Mouse (Mus musculus) MEL (cell line): ENCODE measurements around the gene Idh3b. TPM values are rescaled to one million over a fixed set of nuclear protein-coding genes. Genes with fewer than 3 reads are reported as not detected.

Experiments used
- DNase-seq: peaks from one replicate; pipeline ENCODE4 v3.0.0; 2011; ENCODE audit warnings: low read depth, low spot score
- H3K27ac ChIP-seq: 2 replicates; pipeline ENCODE4 v1.5.1; 2012; ENCODE audit warnings: low read depth, mild to moderate bottlenecking, control low read depth, low read length, moderate library complexity; ENCODE audit not compliant: control insufficient read depth
- H3K27me3 ChIP-seq, 2 experiments: fragments of 150-350 bp in 1 of 2; sonication (generic) in 1 of 2; 2 replicates each; pipeline ENCODE4 v1.6.1; 2012; ENCODE audit warnings: low read length in 2 of 2, mild to moderate bottlenecking in 2 of 2, improper control_type of control experiment in 1 of 2, moderate library complexity in 1 of 2; ENCODE audit not compliant: insufficient read depth in 2 of 2, control insufficient read depth in 1 of 2
- H3K36me3 ChIP-seq, 2 experiments: 2 replicates each; pipeline ENCODE4 v1.6.1; 2012 to 2014; ENCODE audit warnings: low read length in 2 of 2, improper control_type of control experiment in 1 of 2, inconsistent platforms in 1 of 2, mild to moderate bottlenecking in 1 of 2; ENCODE audit not compliant: insufficient read depth in 2 of 2, control insufficient read depth in 1 of 2
- H3K4me1 ChIP-seq, 2 experiments: fragments of 150-350 bp in 1 of 2; sonication (generic) in 1 of 2; 2 replicates each; pipeline ENCODE4 v1.6.1; 2012; ENCODE audit warnings: low read length in 2 of 2, improper control_type of control experiment in 1 of 2, mild to moderate bottlenecking in 1 of 2; ENCODE audit not compliant: insufficient read depth in 2 of 2, control insufficient read depth in 1 of 2
- H3K4me3 ChIP-seq, 2 experiments: fragments of 150-350 bp in 1 of 2; sonication (generic) in 1 of 2; 2 replicates each; pipeline ENCODE4 v1.5.1; 2012; ENCODE audit warnings: low read depth in 2 of 2, low read length in 2 of 2, mild to moderate bottlenecking in 2 of 2, moderate library complexity in 2 of 2, control low read depth in 1 of 2, improper control_type of control experiment in 1 of 2; ENCODE audit not compliant: control insufficient read depth in 1 of 2, insufficient read depth in 1 of 2
- H3K79me2 ChIP-seq: 2 replicates; pipeline ENCODE4 v1.6.1; 2012; ENCODE audit warnings: mild to moderate bottlenecking, low read length, moderate library complexity; ENCODE audit not compliant: control insufficient read depth, poor library complexity, insufficient read depth
- H3K9ac ChIP-seq: 2 replicates; pipeline ENCODE4 v1.6.1; 2012; ENCODE audit warnings: low read depth, mild to moderate bottlenecking, control low read depth, low read length, moderate library complexity; ENCODE audit not compliant: control insufficient read depth, poor library complexity, severe bottlenecking
- H3K9me3 ChIP-seq: fragments of 150-350 bp; sonication (generic); replicated peaks from 2 replicates; pipeline ENCODE4 v1.6.1; 2012; ENCODE audit warnings: mild to moderate bottlenecking, low read length, improper control_type of control experiment, moderate library complexity; ENCODE audit not compliant: insufficient read depth
- BHLHE40 ChIP-seq: IDR thresholded peaks from 2 replicates; pipeline ENCODE4 v1.6.1; 2012; ENCODE audit warnings: low read depth, mild to moderate bottlenecking, inconsistent platforms, low read length, improper control_type of control experiment, borderline replicate concordance
- CHD1 ChIP-seq: IDR thresholded peaks from 2 replicates; pipeline ENCODE4 v1.6.1; 2012; ENCODE audit warnings: low read depth, mild to moderate bottlenecking, inconsistent platforms, low read length, improper control_type of control experiment
- CHD2 ChIP-seq: IDR thresholded peaks from 2 replicates; pipeline ENCODE4 v1.6.1; 2011; ENCODE audit warnings: low read length, improper control_type of control experiment
- CTCF ChIP-seq, 3 experiments: IDR thresholded peaks in 2 of 3; conservative IDR thresholded peaks in 1 of 3; 2 replicates each; pipeline ENCODE4 v1.5.1; 2011 to 2012; ENCODE audit warnings: low read length in 3 of 3, low read depth in 2 of 3, mild to moderate bottlenecking in 2 of 3, improper control_type of control experiment in 1 of 3, inconsistent platforms in 1 of 3, mixed read lengths in 1 of 3, moderate library complexity in 1 of 3; ENCODE audit not compliant: control insufficient read depth in 1 of 3, insufficient read depth in 1 of 3, poor library complexity in 1 of 3, severe bottlenecking in 1 of 3
- E2F4 ChIP-seq: IDR thresholded peaks from 2 replicates; pipeline ENCODE4 v1.6.1; 2011; ENCODE audit warnings: low read depth, low read length, improper control_type of control experiment, borderline replicate concordance
- ELF1 ChIP-seq: IDR thresholded peaks from 2 replicates; pipeline ENCODE4 v1.6.1; 2014; ENCODE audit warnings: low read depth, mild to moderate bottlenecking, inconsistent platforms, low read length, improper control_type of control experiment, moderate library complexity
- EP300 ChIP-seq, 2 experiments: IDR thresholded peaks; 2 replicates each; pipeline ENCODE4 v1.6.1; 2011; ENCODE audit warnings: improper control_type of control experiment in 2 of 2, low read length in 2 of 2, low read depth in 1 of 2, mild to moderate bottlenecking in 1 of 2
- ETS1 ChIP-seq: IDR thresholded peaks from 2 replicates; pipeline ENCODE4 v1.6.1; 2012; ENCODE audit warnings: low read depth, mild to moderate bottlenecking, inconsistent platforms, low read length, improper control_type of control experiment, moderate library complexity
- GABPA ChIP-seq: IDR thresholded peaks from 2 replicates; pipeline ENCODE4 v1.6.1; 2012; ENCODE audit warnings: low read depth, mild to moderate bottlenecking, inconsistent platforms, low read length, improper control_type of control experiment, moderate library complexity
- GATA1 ChIP-seq: IDR thresholded peaks from 2 replicates; pipeline ENCODE4 v1.6.1; 2011; ENCODE audit warnings: low read depth, low read length, improper control_type of control experiment
- HCFC1 ChIP-seq: IDR thresholded peaks from 2 replicates; pipeline ENCODE4 v1.6.1; 2012; ENCODE audit warnings: low read depth, mild to moderate bottlenecking, inconsistent platforms, low read length, improper control_type of control experiment, moderate library complexity
- JUND ChIP-seq: IDR thresholded peaks from 2 replicates; pipeline ENCODE4 v1.6.1; 2011; ENCODE audit warnings: low read depth, mild to moderate bottlenecking, improper control_type of control experiment, low read length
- KAT2A ChIP-seq: conservative IDR thresholded peaks from 2 replicates; pipeline ENCODE4 v1.6.1; 2012; ENCODE audit warnings: low read depth, low read length, improper control_type of control experiment, inconsistent platforms
- MAFK ChIP-seq: IDR thresholded peaks from 2 replicates; pipeline ENCODE4 v1.6.1; 2011; ENCODE audit warnings: low read depth, mild to moderate bottlenecking, low read length, improper control_type of control experiment, borderline replicate concordance
- MAX ChIP-seq: IDR thresholded peaks from 2 replicates; pipeline ENCODE4 v1.6.1; 2011; ENCODE audit warnings: low read length, improper control_type of control experiment
- MAZ ChIP-seq: IDR thresholded peaks from 2 replicates; pipeline ENCODE4 v1.6.1; 2012; ENCODE audit warnings: low read depth, mild to moderate bottlenecking, inconsistent platforms, low read length, improper control_type of control experiment
- MXI1 ChIP-seq: IDR thresholded peaks from 2 replicates; pipeline ENCODE4 v1.6.1; 2011; ENCODE audit warnings: mild to moderate bottlenecking, low read depth, low read length, improper control_type of control experiment
- MYB ChIP-seq: IDR thresholded peaks from 2 replicates; pipeline ENCODE4 v1.6.1; 2011; ENCODE audit warnings: mild to moderate bottlenecking, low read depth, low read length, improper control_type of control experiment
- MYC ChIP-seq: IDR thresholded peaks from 2 replicates; pipeline ENCODE4 v1.6.1; 2011; ENCODE audit warnings: low read depth, mild to moderate bottlenecking, low read length, improper control_type of control experiment, moderate library complexity
- NELFE ChIP-seq: IDR thresholded peaks from 2 replicates; pipeline ENCODE4 v1.6.1; 2011; ENCODE audit warnings: low read depth, low read length, improper control_type of control experiment
- NRF1 ChIP-seq: IDR thresholded peaks from 2 replicates; pipeline ENCODE4 v1.6.1; 2014; ENCODE audit warnings: low read depth, mild to moderate bottlenecking, inconsistent platforms, low read length, improper control_type of control experiment, moderate library complexity; ENCODE audit not compliant: poor library complexity, insufficient read depth, severe bottlenecking
- POLR2A ChIP-seq, 2 experiments: IDR thresholded peaks; 2 replicates each; pipeline ENCODE4 v1.6.1; 2011 to 2012; ENCODE audit warnings: low read length in 2 of 2, mild to moderate bottlenecking in 2 of 2, control low read depth in 1 of 2, improper control_type of control experiment in 1 of 2, low read depth in 1 of 2, moderate library complexity in 1 of 2; ENCODE audit not compliant: control insufficient read depth in 1 of 2, insufficient read depth in 1 of 2, poor library complexity in 1 of 2
- POLR2AphosphoS2 ChIP-seq: IDR thresholded peaks from 2 replicates; pipeline ENCODE4 v1.6.1; 2011; ENCODE audit warnings: low read length, improper control_type of control experiment
- POLR2AphosphoS5 ChIP-seq: IDR thresholded peaks from 2 replicates; pipeline ENCODE4 v1.6.1; 2012; ENCODE audit warnings: low read depth, borderline replicate concordance, mild to moderate bottlenecking, inconsistent platforms, low read length, moderate library complexity, mixed read lengths
- RAD21 ChIP-seq: IDR thresholded peaks from 2 replicates; pipeline ENCODE4 v1.6.1; 2011; ENCODE audit warnings: mild to moderate bottlenecking, low read depth, low read length, improper control_type of control experiment
- RCOR1 ChIP-seq: IDR thresholded peaks from 2 replicates; pipeline ENCODE4 v1.6.1; 2012; ENCODE audit warnings: low read depth, mild to moderate bottlenecking, inconsistent platforms, low read length, improper control_type of control experiment
- SIN3A ChIP-seq: IDR thresholded peaks from 2 replicates; pipeline ENCODE4 v1.6.1; 2012; ENCODE audit warnings: low read length, improper control_type of control experiment, inconsistent platforms
- SMC3 ChIP-seq: IDR thresholded peaks from 2 replicates; pipeline ENCODE4 v1.6.1; 2011; ENCODE audit warnings: low read depth, low read length, improper control_type of control experiment
- TAL1 ChIP-seq: IDR thresholded peaks from 2 replicates; pipeline ENCODE4 v1.6.1; 2012; ENCODE audit warnings: mild to moderate bottlenecking, inconsistent platforms, low read length, moderate library complexity, mixed read lengths
- TBP ChIP-seq: IDR thresholded peaks from 2 replicates; pipeline ENCODE4 v1.8.0; 2011; ENCODE audit warnings: low read depth, low read length, improper control_type of control experiment
- TCF12 ChIP-seq: IDR thresholded peaks from 2 replicates; pipeline ENCODE4 v1.6.1; 2014; ENCODE audit warnings: low read depth, mild to moderate bottlenecking, inconsistent platforms, low read length, improper control_type of control experiment, moderate library complexity
- UBTF ChIP-seq: IDR thresholded peaks from 2 replicates; pipeline ENCODE4 v1.6.1; 2012; ENCODE audit warnings: low read depth, mild to moderate bottlenecking, inconsistent platforms, low read length, improper control_type of control experiment, moderate library complexity, borderline replicate concordance; ENCODE audit not compliant: insufficient read depth
- USF1 ChIP-seq: IDR thresholded peaks from 2 replicates; pipeline ENCODE4 v1.6.1; 2014; ENCODE audit warnings: low read depth, mild to moderate bottlenecking, inconsistent platforms, low read length, improper control_type of control experiment, moderate library complexity
- USF2 ChIP-seq, 2 experiments: IDR thresholded peaks; 2 replicates each; pipeline ENCODE4 v1.6.1; 2011 to 2012; ENCODE audit warnings: improper control_type of control experiment in 2 of 2, low read length in 2 of 2, borderline replicate concordance in 1 of 2, inconsistent platforms in 1 of 2, low read depth in 1 of 2, mild to moderate bottlenecking in 1 of 2; ENCODE audit not compliant: insufficient read depth in 1 of 2
- ZC3H11A ChIP-seq: IDR thresholded peaks from 2 replicates; pipeline ENCODE4 v1.6.1; 2012; ENCODE audit warnings: low read depth, mild to moderate bottlenecking, inconsistent platforms, low read length, improper control_type of control experiment
- ZKSCAN1 ChIP-seq: IDR thresholded peaks from 2 replicates; pipeline ENCODE4 v1.6.1; 2012; ENCODE audit warnings: low read depth, mild to moderate bottlenecking, inconsistent platforms, low read length, improper control_type of control experiment, moderate library complexity
- ZMIZ1 ChIP-seq: IDR thresholded peaks from 2 replicates; pipeline ENCODE4 v1.6.1; 2012; ENCODE audit warnings: low read depth, mild to moderate bottlenecking, inconsistent platforms, low read length, improper control_type of control experiment, moderate library complexity
- ZNF384 ChIP-seq: IDR thresholded peaks from 2 replicates; pipeline ENCODE4 v1.6.1; 2012; ENCODE audit warnings: low read depth, mild to moderate bottlenecking, inconsistent platforms, low read length, improper control_type of control experiment
- polyA plus RNA-seq, 2 experiments: library from polyadenylated mRNA; stranded (reverse) in 1 of 2; unstranded in 1 of 2; fragments of >175 nt in 1 of 2; fragments of >200 nt in 1 of 2; gene quantifications; 2 replicates each; pipeline versions ENCODE4 v1.2.1 to v1.2.4; 2012; ENCODE audit warnings: low replicate concordance in 2 of 2, low read depth in 1 of 2; ENCODE audit not compliant: insufficient read length in 2 of 2, insufficient read depth in 1 of 2, missing spikeins in 1 of 2
- total RNA-seq: library from RNA; depleted of rRNA; stranded (reverse); fragments of 300-350 nt; gene quantifications from 2 replicates; pipeline ENCODE4 v1.2.3, GENCODE M21; 2012

Gene Idh3b
- total and polyA plus RNA-seq, 3 experiments: 210 to 1,030 (median 551) TPM

- H3K27me3 ChIP-seq: no peaks in the 10 kb centered on the region
- peak; percentile 89 for DNase-seq
- H3K27ac ChIP-seq: peak overlapping the region; percentile 79
- H3K36me3 ChIP-seq: peaks cover 14 to 23% of the 10 kb centered on the region in 2 experiments
- H3K9ac ChIP-seq: peak overlapping the region; percentile 98
- peaks cover 3 to 10% of the 10 kb centered on the region in 2 experiments; a peak in 2 of 4 replicates for H3K4me1 ChIP-seq
- H3K4me3 ChIP-seq: peak overlapping the region; percentile 86 to 94
- H3K79me2 ChIP-seq: peaks cover 43% of the 10 kb centered on the region
- H3K9me3 ChIP-seq: no peaks in the 10 kb centered on the region
- TF ChIP-seq MAFK (no peak), GABPA (no peak), GATA1 (no peak), ETS1 (no peak), SMC3 (peak; percentile 42; the same call in 1 of the 2 replicates), TCF12 (no peak), UBTF (no peak), NRF1 (no peak), RAD21 (no peak; the same call in 1 of the 2 replicates), USF2 (IDR thresholded peaks at IDR 0.05; ENCODE audit: borderline replicate concordance in 1 of 2, insufficient read depth in 1 of 2, low read depth in 1 of 2, low read length in 2 of 2) (no peak), HCFC1 (peak; percentile 50; the same call in 1 of the 2 replicates), POLR2AphosphoS5 (no peak), KAT2A (no peak), BHLHE40 (no peak), MAX (peak; percentile 97), NELFE (no peak), CTCF (IDR thresholded peaks at IDR 0.05 in 2 of 3, conservative IDR thresholded peaks at IDR 0.05 in 1 of 3; ENCODE audit: control insufficient read depth in 1 of 3, insufficient read depth in 1 of 3, low read depth in 2 of 3, low read length in 3 of 3, poor library complexity in 1 of 3, severe bottlenecking in 1 of 3) (peak; percentile 70 to 88 (median 70)), ZMIZ1 (no peak), ZC3H11A (no peak), POLR2AphosphoS2 (no peak; the same call in 1 of the 2 replicates), RCOR1 (no peak), E2F4 (no peak), TAL1 (no peak), MAZ (no peak), ZNF384 (no peak), SIN3A (peak; percentile 88), TBP (no peak), USF1 (peak; percentile 49; the same call in 1 of the 2 replicates), MXI1 (peak; percentile 99), ELF1 (no peak), CHD2 (no peak), JUND (no peak), POLR2A (IDR thresholded peaks at IDR 0.05; ENCODE audit: control insufficient read depth in 1 of 2, insufficient read depth in 1 of 2, low read depth in 1 of 2, low read length in 2 of 2, poor library complexity in 1 of 2) (peak in 1 of 2 experiments; percentile 48; a peak in 1 of 4 replicates), MYC (peak; percentile 96), ZKSCAN1 (no peak), CHD1 (peak; percentile 17; the same call in 1 of the 2 replicates), EP300 (IDR thresholded peaks at IDR 0.05; ENCODE audit: low read depth in 1 of 2, low read length in 2 of 2) (no peak), MYB (no peak)
Observed at GRCm38 (mm10) chr2:130275649-130276048, 8.7 kb downstream of the Idh3b start.
